Mouse (Mus musculus) megakaryocyte, adult 5-6 weeks (primary cell): Measurements from ENCODE around the gene Nr4a3. TPM values are rescaled to one million over a fixed set of nuclear protein-coding genes. Genes with fewer than 3 reads are reported as not detected.
A peak's percentile ranks its signal among the peaks of the same experiment; 100 is the strongest.

ENCODE experiments used
- ATAC-seq: 2 replicates; pipeline ENCODE4 v1.8.0; 2016; ENCODE audit warnings: mild to moderate bottlenecking, inconsistent platforms; ENCODE audit not compliant: poor library complexity, severe bottlenecking
- total RNA-seq, 2 experiments: library from RNA; stranded (forward) in 1 of 2; stranded (reverse) in 1 of 2; fragments of 153-499, 151-499 nt in 1 of 2; fragments of 221-1000, 200-1000 nt in 1 of 2; gene quantifications; 2 replicates each; pipeline versions ENCODE4 v1.2.3 to v1.2.4; 2015 to 2017

Nr4a3 gene
- total RNA-seq (2015) = 1.6 and 2.4 TPM in 2 replicates
- 0.04 and 0.73 TPM in 2 replicates for total RNA-seq (2017)

GRCm38 (mm10) chr4:48044491-48045211 is at the start of gene Nr4a3:
Gene Nr4a3 (plus strand): TSS chr4:48045153.
- peak; percentile 50 for ATAC-seq

- ATAC-seq = no peak
Measured at GRCm38 (mm10) chr4:48002969-48003368, 42.0 kb upstream of the Nr4a3 start.

DNA sequence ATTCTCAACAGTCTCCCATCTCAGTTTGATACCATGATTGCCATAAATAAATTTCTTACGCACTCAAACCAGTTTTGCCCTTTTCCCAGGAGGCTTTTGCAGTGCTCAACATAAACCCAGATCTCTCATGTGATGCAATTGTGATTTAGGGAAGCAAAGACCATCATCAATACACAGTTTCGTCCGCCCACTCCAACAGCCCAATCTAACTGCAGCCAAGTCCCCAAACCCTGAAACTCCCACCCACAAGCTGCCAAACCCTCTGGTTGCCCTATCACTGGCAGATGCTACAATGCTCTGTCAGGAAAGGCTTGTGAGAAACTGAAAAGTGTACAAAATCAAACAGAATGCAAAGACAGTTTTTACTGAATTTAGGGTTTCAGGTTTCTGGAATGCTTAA is 41.5 kb upstream of the Nr4a3 start:
- no peak for ATAC-seq

DNA sequence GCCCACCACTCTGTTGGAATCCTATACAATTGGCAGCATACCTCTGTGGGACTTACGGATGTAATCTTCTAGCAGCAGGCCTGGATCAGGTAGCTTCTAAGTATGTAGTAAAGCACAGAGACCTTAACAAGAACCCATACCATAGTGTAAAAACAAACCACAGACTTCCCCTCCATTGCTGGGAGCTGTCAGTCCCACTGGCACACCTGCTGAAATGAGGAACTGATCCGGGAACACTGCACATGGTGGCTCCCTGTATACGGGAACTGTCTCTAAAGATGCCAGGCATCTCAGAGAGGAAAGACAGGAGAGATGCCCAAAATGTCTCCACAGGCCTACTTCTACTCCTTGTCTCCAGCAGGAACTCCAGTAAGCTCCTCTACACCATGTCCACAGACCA is 38.6 kb upstream of the Nr4a3 start:
- ATAC-seq = no peak

DNA sequence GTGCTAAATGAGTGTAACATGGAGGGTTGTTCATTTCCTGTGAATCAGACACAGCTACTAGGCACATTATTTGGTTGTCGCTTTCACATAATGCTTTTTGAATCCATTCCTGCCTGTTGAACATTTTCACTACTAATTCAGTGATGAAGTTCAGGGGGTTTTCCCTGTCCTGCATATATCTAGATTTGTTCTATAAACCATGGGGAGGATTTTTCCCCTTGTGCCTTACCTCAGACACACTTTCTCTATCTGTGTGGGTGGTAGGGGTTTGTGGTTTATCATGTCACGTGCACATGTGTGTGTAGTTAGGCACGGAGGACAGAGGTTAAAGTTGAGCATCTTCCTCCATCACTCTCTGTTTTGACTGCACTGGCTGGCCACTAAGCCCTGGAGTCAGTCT is 32.7 kb upstream of the Nr4a3 start:
- no peak for ATAC-seq

GRCm38 (mm10) chr4:48022966-48023365 is 22.0 kb upstream of the Nr4a3 start:
- ATAC-seq = no peak

- 0 out of 2 replicates have a peak, but pooled peaks have one; percentile 43 for ATAC-seq
Measured at GRCm38 (mm10) chr4:48029652-48030051, 15.3 kb upstream of the Nr4a3 start.

DNA sequence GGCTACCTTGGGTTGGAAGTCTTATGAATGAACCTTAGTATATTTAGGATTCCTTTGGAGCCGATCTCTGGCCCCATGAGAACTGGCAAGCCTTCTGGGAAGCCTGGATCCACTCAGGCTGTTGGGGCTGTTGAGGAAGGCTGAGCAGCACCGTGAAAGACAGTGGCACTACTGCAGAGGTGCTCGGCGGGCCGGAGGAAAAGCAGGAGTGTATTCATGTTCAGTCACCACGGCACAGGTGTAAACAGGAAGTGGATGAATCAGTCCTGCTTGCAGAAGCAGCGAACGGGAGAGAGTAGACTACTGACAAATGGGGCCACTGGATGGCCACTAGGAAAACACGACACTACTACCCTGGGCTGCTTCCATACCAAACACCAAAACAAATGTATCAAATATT is 10.7 kb upstream of the Nr4a3 start:
- ATAC-seq = no peak

DNA sequence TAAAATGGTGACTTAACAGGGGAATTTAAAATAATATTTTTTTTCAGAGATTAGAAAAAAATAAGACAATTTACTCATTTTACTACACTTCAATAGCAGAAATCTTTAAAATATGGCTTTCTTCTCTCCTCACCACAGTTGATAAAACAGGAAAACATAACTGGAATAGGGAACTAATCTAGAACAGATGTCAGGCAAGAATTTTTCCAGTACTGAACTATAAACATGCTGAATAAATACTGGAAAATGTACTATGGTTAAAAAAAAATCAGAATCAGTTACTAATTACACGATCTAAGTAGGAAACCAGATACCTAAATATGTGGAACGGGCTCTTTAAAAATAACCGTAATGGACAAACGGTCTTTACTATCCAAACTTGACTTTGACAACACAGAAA is 7.3 kb upstream of the Nr4a3 start:
- ATAC-seq = no peak

DNA sequence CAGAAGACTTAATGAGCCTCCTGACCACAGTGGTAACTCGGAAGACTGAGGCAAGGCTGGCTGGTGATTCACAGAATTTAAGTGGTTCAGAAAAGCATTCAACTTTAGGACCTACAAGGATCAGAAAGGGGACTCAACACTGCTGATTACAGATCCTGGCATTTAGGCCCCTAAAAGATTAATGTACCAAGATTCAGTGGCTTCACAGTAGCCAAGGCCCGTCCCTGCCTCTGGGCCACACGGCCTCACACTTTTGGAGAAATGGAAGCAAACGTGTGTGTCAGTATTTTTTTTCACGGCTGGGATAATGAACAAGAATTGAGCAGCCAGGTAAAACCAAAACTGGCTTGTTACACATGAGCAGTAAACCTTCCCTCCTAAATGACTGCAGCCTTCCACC is 6.1 kb upstream of the Nr4a3 start:
- ATAC-seq = no peak

- no peak for ATAC-seq
Measured at GRCm38 (mm10) chr4:48039736-48040135, 5.2 kb upstream of the Nr4a3 start.

GRCm38 (mm10) chr4:48042466-48042785 is 2.5 kb upstream of the Nr4a3 start:
- no peak for ATAC-seq

DNA sequence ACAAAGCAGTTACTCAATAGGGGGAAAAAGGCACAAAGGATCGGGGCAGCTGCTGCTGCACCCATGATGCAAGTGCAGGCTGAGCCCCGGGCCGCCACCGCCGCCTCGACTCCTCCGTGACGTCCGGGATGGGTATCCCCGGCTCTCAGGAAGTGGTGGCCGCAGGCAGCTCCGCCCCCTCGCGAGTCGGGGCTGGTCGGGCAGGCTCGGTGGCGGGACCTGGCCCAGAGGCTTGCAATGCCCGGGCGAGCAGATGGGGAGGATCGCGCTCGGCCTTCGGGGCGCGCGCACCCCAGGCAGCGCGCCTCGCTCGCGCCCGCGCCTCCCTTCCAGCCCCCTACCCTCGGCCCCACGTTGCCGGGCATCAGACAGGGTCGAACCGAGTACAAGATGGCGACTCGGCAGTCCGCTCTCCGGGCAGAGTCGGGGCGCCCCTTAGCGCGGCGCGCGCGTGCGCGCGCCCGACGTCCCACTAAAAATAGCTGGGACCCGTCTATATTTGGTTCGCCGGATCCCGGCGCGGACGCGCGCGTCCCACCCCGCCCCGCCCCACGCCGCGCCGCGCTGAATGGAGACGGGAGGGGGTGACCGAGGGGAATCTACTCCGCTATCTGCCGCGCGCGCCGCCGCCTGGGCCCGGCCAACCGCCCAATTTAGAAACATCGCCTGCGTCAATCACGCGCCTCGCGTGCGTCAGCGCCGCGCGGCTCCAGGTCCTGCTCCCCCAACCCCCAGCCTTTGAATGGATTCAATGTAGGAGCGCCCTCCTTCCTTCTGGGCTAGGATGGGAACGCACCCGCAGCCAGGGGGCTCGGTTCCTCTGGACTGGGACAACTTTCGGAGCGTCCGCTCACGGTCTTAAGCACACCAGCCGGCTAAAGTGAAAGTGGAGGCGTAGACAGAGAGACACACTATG is 1.9 kb upstream of the Nr4a3 start:
- ATAC-seq = peak; percentile 62

DNA sequence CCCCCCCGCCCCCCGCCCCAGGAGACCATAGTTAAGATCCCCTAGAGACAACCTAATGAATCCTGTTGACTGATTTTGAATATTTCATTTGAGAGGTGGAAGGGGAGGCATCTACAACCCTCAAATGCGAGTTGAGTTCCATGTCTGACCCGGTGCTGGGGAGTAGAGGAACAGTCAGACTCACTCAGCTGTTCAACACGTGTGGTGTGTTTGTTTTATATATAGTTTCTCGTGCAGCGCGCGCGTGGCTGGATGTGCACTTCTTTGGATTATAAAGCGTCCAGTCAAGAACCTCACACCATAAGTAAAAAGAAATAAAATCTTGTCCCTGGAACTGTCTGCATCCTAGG is 837 bp upstream of the Nr4a3 start:
- ATAC-seq = no peak

DNA sequence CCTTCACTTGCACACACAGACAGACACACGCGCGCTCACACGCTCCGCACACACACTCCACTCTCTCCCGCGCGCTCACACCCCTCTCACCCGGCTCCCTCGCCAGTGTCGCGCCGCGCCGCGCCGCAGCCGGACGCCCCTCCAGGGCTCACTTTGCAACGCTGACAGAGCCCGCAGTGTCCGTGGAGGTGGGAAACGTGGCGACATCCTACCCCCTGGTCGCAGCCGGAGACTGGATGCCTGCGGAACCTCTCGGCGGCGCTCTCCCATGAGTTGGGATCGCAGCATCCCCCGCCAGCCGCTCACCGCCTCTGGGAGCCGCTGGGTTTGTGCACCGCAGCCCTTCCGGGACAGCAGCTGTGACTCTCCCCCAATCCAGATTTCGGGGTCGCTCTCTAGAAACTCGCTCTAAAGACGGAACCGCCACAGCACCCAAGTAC is 348 bp downstream of the Nr4a3 start:
- ATAC-seq = no peak; the same call in 1 of the 2 replicates

DNA sequence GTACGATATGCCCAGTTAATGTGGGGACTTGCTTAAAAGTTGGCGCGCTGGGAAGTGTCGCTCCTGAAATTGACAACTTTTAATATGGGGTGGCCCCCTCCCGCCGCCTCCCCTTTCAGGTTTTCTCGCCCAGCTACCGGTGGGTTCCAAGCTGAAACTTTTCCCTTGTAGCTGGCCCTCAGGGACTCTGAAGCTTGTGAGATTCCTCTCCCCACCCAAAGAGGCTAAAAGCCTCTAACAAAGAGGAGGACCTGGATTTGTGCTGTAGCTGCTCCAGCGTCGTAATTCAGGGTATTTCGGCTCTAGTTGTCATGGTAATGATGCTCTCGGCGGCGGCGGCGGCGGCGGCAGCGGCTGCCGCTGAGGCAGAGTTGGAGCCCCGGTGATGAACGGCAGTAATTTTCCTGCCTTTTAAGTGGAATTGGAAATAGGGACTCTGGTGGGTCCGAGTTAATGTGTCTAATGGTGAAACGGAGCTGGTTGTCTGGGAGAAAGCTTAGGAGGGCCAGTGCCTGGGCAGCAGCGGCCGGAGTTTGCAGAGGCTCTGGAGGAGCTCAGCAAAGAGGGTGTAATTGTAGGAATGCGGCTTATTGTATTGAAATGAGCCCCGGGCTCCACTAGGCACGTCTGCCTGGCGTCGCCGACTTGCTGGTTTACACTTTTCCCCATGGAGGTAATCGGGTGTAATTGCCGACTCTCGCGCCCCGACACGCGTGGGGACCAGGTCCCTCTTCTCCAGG is 938 bp downstream of the Nr4a3 start:
- ATAC-seq = no peak

DNA sequence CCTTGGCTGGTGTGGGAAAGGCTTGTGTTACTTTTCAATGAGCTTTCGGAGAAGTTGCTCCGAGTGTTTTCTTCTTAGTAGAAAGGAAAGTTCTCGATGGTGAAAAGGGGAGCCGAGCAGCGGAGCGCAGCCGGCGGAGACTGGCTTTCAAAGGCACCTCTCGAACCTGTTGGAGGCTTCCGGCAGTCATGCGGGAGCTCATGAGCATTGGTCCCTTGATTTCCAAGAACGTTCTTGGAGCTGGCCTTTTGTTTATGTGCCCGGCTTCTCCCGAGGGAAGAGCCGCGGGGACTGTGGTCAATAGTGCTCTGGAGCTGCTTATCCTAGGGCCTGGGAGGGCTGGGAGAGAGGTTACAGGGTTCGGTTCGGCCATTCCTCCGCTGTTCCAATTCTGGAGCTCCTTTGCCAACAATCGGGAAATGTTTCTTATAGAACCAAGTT is 1.5 kb downstream of the Nr4a3 start:
- no peak for ATAC-seq

DNA sequence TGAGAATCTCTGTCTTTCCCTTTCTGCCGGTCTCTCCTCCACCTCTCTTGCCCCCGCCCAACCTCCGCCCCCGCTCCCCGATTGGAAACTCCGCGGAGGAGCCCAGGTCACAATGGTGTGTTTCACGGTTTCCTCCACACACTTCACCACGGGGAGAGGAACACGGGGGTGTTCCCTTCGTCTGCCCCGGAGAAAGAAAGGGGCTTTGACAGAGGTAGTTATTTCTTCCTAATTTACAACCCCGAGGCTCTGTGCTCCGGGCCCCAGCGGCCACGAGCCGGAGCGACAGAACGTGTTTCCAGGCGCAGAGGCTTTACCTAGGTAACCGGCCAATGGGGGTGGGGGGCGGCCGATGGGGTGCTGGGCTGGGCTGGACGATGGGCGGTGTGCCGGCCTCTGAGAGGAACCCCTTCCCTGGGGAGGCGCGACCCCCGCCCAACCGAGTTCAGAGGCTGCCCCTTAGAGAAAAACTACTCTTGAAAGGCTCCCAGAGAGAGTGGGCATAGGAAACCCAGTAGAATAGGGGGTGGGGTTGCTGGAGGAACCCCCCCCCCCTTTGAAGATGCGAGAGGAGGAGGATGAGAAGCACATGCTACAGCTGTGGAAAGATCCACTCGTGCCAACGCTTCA is 2.3 kb downstream of the Nr4a3 start:
- ATAC-seq = no peak

DNA sequence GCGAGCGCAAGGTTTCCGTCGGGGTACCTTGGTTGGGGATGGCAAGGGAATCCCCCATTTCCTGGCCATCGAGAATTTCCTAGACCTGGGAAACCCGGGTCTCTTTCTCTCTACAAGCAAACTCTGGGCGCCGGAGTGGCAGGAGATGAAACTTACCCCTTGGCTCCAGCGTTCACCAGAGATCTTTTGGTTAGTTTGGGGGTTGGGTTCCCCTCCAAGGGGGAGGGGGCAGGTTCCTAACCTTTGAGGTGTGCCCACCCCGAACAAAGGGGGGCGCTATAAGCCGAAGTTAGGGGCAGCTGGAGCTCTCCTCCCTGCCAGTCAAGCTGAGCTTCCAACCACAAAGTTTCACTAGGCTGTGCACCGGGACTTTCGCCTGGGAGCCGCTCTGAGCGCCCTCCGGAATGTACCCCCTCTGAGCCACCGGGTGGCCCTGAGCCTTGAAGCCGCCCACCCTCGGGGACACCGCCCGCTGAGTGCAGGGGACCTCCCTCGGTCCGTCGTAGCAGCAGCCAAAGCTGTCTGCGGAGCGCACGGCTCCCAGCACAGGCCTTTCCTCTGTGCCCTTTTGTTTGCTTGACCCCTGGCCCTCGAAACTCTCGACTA is 2.9 kb downstream of the Nr4a3 start:
- ATAC-seq = no peak

DNA sequence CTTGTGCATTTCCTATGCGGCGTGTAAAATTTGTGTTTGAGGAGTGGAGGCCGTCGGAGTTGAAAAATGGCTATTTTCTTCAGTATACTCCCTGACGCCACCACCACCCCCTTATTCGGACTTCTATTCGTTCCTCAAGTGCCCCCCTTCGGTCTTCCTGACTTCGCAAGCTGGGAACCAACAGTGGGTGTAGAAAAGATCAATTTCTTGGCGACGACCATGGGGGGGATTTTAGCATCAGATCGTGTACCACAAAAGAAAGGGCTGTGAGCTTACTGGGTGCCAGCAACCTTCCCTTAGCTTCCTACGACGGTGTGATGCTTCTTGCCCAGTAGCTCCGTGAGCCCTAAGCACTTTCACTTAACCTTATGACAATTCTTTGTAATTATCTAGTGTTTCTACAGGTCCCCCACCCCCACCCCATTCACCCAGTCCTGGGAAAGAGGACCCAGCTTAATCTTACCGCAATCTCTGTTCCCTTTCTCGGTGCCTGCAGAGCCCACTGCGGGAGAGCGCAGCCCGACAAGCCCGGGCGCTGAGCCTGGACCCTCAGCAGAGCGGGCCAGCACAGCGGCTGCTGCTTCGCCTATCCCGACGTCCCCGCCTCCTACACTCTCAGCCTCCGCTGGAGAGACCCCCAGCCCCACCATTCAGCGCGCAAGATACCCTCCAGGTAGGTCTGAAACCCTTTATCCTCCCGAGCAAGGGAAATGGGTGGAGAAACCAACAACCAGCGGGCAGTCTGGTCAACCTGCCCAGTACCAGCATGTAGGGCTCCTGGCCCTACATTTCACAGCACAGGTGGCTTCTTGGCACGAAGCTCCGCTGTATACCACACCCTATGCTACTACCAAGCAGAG is 3.7 kb downstream of the Nr4a3 start:
- ATAC-seq = no peak
